Mouse (Mus musculus): ENCODE results near the gene Pdik1l. TPM values are rescaled to one million over a fixed set of nuclear protein-coding genes. Genes with fewer than 3 reads are reported as not detected.

Pdik1l gene
- polyA plus RNA-seq, 1 experiment from 2014 or later, result 16.3 TPM

Other genes with a start within 250 kb of the Pdik1l start
- gene Zfp683, start 234.1 kb downstream of the Pdik1l start, polyA plus RNA-seq (2014; fragmentation: Nextera tagmentation; extraction: Ambion mirVana), result not detected in 2 replicates
- gene Crybg2, start 227.1 kb downstream of the Pdik1l start, polyA plus RNA-seq (2014; fragmentation: Nextera tagmentation; extraction: Ambion mirVana), result 0.52 and 1.1 TPM in 2 replicates
- 3.9 and 6.2 TPM in 2 replicates for gene Cd52, start 192.8 kb downstream of the Pdik1l start, polyA plus RNA-seq (2014; fragmentation: Nextera tagmentation; extraction: Ambion mirVana)
- 2.0 and 3.2 TPM in 2 replicates for gene Ubxn11, start 185.3 kb downstream of the Pdik1l start, polyA plus RNA-seq (2014; fragmentation: Nextera tagmentation; extraction: Ambion mirVana)
- 179 and 220 TPM in 2 replicates for gene Sh3bgrl3, start 159.1 kb downstream of the Pdik1l start, polyA plus RNA-seq (2014; fragmentation: Nextera tagmentation; extraction: Ambion mirVana)
- gene Cep85, start 100.8 kb downstream of the Pdik1l start, polyA plus RNA-seq (2014; fragmentation: Nextera tagmentation; extraction: Ambion mirVana), result 23.1 and 27.9 TPM in 2 replicates
- gene Gm7534, start 84.9 kb downstream of the Pdik1l start, polyA plus RNA-seq (2014; fragmentation: Nextera tagmentation; extraction: Ambion mirVana), result not detected in 2 replicates
- not detected in 2 replicates for gene Catsper4, start 60.5 kb downstream of the Pdik1l start, polyA plus RNA-seq (2014; fragmentation: Nextera tagmentation; extraction: Ambion mirVana)
- gene Cnksr1, start 49.5 kb downstream of the Pdik1l start, polyA plus RNA-seq (2014; fragmentation: Nextera tagmentation; extraction: Ambion mirVana), result 0.63 and 0.97 TPM in 2 replicates
- 0.23 TPM in 1 of 2 replicates, not detected in the other for gene E130218I03Rik, start 44.2 kb downstream of the Pdik1l start, polyA plus RNA-seq (2014; fragmentation: Nextera tagmentation; extraction: Ambion mirVana)
- 11.5 and 12.4 TPM in 2 replicates for gene Zfp593, start 42.3 kb downstream of the Pdik1l start, polyA plus RNA-seq (2014; fragmentation: Nextera tagmentation; extraction: Ambion mirVana)
- gene Gm30191, start 41.0 kb downstream of the Pdik1l start, polyA plus RNA-seq (2014; fragmentation: Nextera tagmentation; extraction: Ambion mirVana), result not detected in 2 replicates
- 3.7 and 4.4 TPM in 2 replicates for gene Grrp1, start 33.8 kb downstream of the Pdik1l start, polyA plus RNA-seq (2014; fragmentation: Nextera tagmentation; extraction: Ambion mirVana)
- gene Trim63, start 27.2 kb upstream of the Pdik1l start, polyA plus RNA-seq (2014; fragmentation: Nextera tagmentation; extraction: Ambion mirVana), result 21.6 and 22.1 TPM in 2 replicates
- 0.26 TPM in 1 of 2 replicates, not detected in the other for gene Slc30a2, start 55.3 kb upstream of the Pdik1l start, polyA plus RNA-seq (2014; fragmentation: Nextera tagmentation; extraction: Ambion mirVana)
- 2.0 and 2.7 TPM in 2 replicates for gene Extl1, start 96.0 kb upstream of the Pdik1l start, polyA plus RNA-seq (2014; fragmentation: Nextera tagmentation; extraction: Ambion mirVana)
- gene Pafah2, start 108.4 kb upstream of the Pdik1l start, polyA plus RNA-seq (2014; fragmentation: Nextera tagmentation; extraction: Ambion mirVana), result 11.7 and 11.8 TPM in 2 replicates
- 962 and 991 TPM in 2 replicates for gene Stmn1, start 180.4 kb upstream of the Pdik1l start, polyA plus RNA-seq (2014; fragmentation: Nextera tagmentation; extraction: Ambion mirVana)
- 4.2 and 4.8 TPM in 2 replicates for gene Paqr7, start 208.8 kb upstream of the Pdik1l start, polyA plus RNA-seq (2014; fragmentation: Nextera tagmentation; extraction: Ambion mirVana)
- 5.6 and 6.6 TPM in 2 replicates for gene Aunip, start 223.1 kb upstream of the Pdik1l start, polyA plus RNA-seq (2014; fragmentation: Nextera tagmentation; extraction: Ambion mirVana)
- gene Mtfr1l, start 247.5 kb upstream of the Pdik1l start, polyA plus RNA-seq (2014; fragmentation: Nextera tagmentation; extraction: Ambion mirVana), result 167 and 177 TPM in 2 replicates

Measured in heart, embryonic 11.5 days (tissue).